Mouse (Mus musculus) frontal cortex, postnatal 10 days (tissue): Measurements from ENCODE around the gene Dst.
"Not testable (repeated sequence)": the region's sequence is repeated elsewhere in the genome, so short reads cannot be mapped to it uniquely, and the experiment has no call there.

ENCODE experiments used
- DNase-seq, 2 experiments: peaks; one replicate each; pipeline ENCODE4 v3.0.0; 2022; ENCODE audit warnings: low spot score in 2 of 2, mixed read lengths in 1 of 2

Dst gene

DNA sequence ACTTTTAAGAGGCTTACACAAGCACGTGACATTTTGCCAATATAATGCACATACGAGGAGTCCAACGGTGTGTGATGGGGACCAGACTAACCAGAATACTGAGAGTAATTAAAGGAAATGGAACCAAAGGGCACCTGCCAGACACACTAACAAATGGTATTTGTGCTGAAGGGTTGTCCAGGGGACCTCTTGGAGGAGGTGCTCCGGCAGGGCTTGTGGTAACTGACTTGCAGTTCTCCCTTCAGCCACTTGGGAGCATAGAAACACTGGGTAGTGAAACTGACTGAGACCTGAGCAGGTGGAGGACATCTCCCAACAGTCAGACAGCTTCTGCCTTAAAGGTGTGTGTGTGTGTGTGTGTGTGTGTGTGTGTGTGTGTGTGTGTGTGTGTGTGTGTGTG, 153.1 kb downstream of the Dst start:
- DNase-seq = peak in 1 of 2 experiments; percentile 58

DNA sequence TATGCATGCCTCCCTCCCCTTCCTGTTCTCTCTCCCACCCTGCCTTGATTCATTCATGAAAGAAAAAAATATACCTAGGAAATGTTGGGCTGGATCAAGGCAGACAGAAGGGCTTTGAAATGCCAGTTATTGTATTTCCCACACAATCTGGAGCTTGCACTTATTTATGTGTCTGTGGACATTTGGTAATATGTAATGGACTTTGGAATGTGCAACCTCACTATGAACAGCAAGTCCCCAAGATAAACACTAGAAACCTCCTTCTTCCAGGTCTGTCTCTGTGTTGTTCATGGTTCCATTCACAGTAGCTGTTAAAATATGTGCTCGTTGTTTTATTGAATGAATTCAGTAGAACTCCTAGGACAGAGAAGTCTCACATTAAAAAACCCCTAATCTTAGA, 153.8 kb downstream of the Dst start:
- DNase-seq = no peak

DNA sequence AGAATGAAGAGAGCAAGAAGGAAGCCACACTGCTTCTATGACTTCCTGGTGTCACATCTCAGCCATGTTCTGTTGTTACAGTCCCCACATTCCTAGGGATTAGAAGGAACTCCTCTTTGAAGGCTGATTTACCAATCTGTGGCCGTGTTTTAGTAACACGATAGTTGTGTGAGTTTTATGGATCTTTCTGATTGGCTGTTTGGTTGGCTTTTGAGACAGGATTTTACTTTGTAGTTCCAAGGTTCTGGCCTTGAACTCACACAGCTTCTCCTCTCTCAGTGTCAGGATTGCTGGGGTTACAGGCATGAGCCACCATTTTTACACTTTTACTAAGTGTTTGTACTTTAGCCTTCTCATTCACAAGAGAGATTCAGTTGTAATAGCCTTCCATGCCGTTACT, 155.9 kb downstream of the Dst start:
- DNase-seq = no peak

DNA sequence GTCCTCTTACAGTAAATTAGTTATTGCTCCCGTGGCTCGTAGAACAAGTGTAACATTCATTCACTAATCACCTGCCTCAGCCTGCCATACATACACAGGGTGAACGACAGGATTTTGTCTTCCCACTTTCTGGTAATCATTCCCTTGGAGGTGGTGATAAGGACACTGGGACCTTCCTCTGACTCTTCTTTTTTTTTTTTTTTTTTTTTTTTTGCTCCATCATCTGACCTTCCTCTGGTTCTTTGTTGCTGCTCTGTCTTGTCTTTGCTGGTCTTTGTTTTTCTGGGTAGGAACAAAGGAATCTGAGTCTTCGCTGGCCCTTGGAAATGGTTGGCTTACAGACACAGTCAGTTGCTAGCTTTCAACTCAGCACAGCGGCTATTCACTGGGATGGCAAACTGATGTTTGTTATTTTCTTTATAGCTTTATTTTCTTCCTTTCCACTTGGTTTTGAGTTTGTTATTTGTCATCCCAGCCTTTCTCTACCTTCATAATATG, 157.6 kb downstream of the Dst start:
- DNase-seq = no peak

DNA sequence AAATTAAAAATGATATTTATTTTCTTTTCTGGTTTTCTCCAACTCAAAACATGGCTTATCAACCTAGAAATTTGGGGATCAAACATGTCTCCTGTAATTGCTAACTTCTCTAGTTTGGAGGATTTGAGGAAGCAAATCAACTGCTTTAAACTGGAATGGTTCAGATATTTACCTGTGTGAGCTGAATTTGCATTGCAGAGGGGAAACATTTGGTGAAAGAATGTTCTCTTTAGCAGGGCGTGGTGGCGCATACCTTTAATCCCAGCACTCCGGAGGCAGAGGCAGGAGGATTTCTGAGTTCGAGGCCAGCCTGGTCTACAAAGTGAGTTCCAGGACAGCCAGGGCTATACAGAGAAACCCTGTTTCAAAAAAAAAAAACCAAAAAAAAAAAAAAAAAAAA, 158.4 kb downstream of the Dst start:
- DNase-seq = not testable (repeated sequence)

DNA sequence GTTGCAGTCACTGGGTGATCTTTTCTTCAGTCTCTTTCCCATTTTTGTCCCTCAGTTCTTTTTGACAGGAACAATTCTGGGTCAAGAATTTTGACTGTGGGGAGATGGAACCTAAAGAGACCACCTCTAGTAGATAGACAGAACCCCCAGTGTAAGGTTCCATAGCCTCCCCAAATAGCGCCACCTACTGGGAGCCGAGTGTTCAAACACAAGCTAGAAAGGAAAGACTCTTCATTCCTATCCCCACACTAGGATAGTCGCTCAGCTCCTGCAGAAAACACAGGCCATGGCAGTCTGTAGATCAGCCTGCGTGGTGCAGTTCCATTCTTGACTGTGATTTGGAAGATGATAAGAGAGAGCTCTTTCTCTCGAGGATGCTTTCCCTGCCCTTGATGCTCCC, 160.3 kb downstream of the Dst start:
- no peak for DNase-seq

DNA sequence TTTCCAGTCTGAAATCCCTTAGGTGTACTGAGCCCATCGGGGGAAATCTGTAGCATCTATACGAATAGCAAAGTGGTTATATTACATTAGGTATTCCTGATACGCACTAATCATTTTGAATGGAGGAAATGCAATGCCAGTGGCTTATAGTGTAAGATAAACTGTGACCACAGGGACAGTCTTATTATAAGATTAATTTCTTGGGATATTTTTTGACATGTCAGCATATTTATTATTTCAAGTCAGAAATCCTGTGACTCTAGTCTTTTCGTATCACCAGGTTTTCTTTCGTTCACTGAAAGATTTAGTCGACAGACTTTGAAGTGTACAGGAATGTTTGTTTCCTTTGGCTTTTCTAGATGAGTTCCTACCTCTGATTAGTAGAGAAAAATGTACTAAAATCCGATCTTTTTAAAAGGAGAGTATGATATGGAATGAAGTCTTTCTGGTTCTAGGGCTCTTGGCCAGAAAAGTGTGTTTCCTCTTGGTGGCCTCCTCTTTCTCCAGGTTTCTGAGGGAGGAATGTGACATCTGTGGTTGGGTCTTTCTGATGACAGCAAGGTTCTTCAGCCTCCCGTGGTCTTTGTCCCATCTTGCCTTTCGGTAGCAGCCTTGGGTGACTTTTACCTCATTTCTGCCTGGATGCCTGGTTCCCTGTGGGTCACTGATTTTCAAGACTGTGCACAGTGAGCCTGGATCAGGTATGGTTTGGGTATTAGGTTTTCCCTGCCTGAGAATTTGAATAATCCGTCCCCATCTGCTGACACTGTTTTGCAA, 161.7 kb downstream of the Dst start:
- no peak for DNase-seq

DNA sequence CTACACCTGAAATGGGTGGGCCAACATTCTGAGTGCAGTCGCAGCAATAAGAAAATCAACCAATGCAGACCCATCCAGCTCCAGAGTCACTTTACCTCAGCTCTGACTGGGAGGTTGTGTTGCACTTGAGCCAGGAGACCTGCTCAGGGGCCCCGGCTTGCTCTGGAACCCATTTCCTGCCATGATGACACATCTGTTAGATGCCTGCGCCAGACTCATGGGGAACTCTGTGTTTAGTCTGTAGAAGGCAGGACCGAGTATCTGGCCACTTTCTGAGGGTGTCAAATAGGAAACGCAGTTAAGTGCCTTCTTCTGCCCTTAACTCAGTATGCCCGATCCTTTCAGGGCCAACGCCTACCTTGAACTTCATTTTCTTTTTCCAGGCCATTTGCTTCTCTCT, 162.4 kb downstream of the Dst start:
- no peak for DNase-seq

DNA sequence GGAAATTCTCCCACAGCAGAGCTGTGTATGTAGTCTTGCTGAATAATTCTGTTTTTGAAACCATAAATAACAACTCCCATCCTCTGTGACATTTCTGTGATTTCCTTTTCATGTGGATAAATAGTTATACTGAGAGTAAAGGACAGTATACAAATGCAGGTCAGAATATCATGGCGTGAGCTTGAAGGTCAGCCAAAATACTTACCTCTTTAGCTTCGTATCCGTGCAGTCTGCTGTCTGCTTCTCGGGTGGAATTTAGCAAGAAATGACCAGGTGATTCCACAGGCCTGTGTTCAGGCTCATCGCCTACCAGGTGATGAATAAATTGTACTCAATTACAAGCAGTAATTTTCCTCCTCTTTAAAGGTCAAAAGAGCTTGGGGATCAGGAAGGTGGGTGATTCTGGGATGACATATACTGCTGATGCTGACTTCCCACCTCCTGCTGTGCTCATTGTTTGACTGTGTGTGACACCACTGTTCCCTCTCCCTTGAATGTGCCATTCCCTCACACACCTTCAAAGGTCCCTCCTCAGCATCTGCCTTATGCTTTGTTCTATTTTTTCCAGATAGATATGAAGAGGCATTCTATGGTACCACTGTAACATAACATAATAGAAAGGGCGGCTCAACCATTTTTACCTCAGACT, 163.1 kb downstream of the Dst start:
- no peak for DNase-seq

DNA sequence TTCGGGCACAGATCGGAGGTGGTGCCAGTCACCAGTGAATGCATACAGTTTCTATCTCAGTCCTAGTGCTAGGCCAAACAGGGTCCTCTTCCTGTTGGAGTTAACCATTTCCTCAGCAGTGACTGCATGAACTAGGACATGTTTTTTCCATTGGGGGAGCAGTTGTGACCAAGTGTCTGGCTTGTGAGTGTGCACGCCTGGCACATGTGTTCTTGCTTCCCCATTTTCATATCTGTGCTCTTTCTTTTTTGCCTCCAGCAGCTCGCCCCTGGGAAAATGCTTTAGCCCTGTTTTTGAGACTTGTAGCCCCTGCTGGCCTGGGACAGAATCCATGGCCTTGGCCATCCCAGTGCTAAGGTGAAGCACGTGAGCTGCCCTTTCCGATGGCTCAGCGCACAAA, 164.2 kb downstream of the Dst start:
- DNase-seq = no peak

DNA sequence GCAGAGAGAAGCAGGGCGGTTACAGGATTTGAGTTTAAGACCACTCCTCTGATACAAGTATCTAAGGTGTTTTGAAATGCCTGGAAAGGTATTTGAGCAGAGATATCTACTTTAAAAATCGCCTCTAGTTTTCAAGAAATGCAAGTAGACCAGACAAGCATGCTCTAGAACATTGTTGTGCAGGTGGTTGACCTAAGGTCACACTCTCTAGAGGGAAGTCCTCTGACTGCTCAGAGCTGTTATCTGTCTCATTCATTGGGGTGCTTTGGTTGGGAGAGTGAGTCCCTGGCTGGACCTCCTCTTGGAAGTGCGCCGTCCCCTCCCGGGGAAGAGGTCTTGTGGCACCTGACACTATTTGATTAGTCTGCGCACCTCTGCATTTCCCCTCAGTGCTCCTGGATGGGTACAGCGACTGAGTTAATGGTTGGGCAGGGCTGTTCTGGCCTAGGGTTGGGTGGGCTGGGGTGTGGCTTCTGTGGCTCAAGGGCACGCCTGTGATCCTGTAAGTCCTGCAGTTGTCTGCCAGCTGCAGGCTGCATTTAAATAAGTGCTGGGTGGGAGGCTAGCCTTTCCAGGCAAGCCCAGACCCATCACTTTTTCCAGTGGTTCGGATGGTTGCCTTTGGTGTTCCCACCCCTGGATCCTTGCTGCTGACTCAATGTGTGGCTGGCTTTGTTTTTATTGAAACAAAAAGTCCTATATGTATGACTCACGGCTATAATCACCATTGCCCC, 165.6 kb downstream of the Dst start:
- no peak for DNase-seq

DNA sequence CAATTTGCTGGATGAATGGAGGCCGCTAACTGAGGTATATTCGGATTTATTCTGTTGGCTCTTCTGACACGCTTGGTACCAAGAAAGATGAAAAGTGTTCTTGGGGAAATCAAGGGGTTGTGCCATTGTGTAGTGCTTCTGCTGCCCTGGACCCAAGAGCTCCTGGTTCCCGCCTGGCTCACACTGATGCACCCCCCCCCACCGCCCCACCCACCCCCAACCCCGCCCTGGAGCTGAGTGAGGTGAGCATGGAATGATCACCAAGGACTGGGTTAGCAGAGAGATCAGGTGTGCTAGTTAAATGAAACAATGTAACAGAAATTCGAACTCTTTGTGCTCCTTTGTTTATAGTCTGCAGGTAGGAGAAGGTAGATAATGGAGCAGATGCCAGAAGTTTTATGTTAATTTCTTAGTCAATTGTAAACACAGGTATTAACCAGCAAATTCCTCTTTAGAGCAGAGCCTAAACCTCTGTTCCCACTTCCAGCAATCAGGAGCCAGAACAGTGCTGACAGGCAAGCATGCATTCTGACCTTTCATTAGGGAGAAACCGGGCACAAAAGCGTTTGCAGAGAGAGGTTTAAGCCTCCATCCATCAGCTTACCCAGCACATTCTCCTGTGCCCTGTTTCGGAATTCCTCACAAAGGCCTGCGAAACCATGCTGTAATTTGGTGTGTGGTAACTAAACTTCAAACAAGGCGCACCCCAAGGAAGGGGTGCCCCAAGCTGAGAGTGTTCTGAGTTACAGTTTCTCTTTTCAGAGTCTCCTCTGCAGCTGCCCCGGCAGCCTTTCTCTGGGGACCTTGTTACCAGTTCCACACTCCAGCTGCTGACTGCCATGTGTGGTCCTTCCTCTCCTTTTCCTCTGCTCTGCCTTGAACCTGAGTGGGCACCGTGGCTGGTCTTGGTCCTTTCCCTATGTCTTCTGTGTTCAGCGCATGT, 166.5 kb downstream of the Dst start:
- no peak for DNase-seq

DNA sequence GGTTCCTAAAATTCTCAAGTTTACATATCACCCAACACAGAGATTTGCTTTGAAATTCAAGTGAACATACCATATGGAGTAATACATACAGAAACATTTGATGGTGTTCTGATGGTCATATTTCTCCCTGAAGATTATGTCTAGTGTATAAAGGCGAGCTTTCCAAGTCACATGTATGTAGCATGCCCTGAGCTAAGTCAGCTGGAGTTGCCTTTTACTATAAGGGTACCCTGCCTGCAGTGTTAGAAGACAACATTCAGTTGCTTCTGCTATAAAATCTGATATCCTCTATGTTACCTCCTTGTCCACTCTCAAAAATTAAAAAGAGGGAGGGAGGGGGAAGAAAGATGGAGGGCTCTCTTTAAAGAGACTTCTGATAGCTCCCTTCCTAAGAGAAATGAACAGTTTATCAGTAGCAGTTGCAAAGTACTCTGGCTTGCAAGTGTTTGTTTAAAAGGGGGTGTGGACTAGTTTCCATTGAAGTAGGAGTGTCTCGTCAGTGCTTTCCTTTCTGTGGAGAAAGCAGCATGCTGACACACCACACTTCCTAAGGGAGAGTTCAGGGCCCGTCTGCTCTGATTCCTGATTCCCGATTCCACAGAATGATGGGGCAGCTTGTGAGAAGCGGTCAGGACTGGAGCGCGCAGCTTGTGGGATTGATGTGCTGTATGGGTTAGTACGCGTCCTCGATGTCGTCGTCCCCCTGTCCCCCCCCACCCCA, 168.8 kb downstream of the Dst start:
- no peak for DNase-seq

DNA sequence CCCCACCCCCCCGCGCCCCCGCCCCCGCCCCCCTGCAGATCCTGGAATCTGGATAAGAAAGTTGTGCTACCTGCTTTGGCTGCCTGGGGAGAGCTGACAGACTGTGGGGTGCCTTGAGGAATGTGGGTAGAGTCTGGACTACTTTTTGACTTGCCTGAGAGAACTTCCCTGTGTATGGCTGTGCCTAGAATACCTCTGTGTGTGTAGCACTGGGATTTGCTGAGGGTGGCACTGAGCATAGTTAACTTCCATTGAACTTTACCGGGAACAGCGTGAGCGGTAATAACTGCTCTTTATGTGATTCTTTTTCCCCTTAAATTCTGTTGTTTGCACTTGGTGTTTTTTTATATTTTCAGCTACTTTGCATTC, 169.4 kb downstream of the Dst start:
- DNase-seq = no peak

DNA sequence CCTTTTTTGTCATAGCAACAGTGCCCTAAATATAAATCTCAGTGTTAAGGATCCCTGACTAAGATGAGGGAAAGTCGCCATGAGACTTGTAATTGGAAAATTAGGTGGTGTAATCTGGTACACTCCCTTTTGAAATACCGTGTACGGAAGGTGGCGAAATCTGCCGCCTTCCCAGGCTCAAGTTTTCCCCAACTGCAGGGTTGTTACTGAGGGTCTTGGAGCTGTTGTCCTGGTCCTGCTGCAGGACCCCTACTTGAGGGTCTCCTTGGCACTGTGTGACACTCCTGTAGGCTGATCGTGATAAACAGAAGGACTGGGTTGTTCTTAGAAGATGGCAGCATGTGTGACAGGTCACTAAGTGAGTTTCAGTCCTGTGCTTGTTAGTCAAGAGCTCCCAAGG, 169.9 kb downstream of the Dst start:
- no peak for DNase-seq

DNA sequence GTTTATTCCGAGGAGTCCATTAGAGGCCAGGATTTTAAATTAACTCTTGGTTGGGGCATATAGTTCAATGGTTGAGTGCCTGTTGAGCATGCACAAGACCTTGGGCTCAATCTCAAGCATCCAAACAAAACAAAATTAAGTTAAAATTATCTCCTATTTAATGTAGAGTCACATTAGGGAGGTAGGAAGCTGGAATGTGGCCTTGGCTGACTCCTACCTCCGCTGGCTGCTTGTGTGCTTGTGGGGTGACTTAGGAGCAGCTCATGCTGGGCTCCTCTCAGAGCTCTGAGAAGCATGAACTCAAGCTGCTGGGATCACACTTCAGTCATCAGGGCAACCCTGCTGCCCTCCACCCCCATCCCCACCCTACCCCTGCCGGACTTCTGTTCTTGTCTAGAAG, 181.0 kb downstream of the Dst start:
- no peak for DNase-seq

DNA sequence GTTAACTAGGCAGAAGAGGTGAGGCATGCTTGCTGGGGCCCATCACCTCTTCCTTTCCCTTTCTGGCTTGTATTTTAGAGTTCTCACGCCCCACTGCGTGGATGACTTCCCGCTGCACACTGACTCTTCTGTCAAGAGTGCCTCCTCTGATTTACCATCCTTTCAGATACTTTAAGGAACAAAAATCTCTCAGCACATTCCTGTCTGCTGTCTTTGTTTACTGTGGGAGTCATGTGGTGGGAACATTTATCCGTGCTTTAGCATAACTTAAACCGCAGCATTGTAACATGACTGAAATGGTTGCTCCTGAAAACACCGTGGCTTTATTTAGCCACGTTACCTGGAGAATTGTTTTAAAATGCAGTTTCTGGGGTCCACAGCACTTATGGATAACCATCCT, 182.7 kb downstream of the Dst start:
- no peak for DNase-seq

DNA sequence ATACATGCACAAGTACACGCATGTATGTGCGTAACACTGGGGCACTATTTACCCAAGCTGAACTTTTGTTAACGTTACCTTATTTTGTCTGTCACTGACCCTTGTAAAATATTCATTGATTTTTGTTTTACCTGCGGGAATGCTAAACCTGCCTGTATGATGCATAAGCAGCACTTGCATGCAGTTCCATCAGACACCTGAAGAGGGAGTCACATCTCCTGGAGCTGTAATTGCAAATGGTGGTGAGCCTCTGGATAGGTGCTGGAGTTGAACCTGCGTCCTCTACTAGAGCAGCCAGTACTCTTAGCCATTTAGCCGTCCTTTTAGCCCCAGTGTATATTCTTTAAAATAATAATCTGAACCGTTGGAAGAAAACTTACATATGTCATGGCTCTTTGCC, 185.6 kb downstream of the Dst start:
- DNase-seq = no peak

DNA sequence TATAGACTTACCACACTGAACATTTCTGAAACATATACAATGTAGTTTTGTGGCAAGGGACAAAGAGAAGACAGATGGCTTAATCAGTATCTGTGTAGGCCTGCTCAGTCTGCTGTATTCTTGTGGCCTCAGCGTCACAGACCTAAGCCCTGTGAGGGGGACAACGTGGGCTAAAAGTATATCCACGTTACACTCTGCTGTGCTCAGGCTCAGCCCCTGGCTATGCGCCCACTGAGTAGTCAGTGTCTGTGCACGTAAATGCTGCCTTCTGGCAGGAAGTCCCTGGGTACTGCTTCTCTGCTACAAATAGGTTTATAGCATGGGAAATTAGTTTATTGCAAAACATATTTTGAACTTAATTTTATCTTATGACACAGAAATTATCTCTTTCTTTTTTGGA, 186.3 kb downstream of the Dst start:
- DNase-seq = no peak

DNA sequence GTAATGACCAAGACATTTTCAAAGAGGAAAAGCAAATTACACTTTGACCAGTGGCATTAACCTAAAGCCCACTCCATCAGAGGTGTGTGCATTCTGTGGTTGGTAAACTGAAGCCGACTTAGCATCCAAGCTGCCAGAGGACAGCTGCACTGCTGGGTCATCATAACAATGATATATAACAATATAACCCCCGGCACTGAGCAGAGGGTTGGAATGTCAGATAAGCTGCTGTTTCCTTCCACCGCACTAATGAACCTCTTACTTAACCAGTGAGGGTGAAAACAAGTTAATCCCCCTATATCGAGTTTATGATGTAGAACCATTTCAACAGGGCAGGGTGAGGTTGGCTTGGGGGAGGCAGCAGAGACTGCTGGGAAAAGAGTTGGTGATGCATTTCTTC, 187.1 kb downstream of the Dst start:
- no peak for DNase-seq

DNA sequence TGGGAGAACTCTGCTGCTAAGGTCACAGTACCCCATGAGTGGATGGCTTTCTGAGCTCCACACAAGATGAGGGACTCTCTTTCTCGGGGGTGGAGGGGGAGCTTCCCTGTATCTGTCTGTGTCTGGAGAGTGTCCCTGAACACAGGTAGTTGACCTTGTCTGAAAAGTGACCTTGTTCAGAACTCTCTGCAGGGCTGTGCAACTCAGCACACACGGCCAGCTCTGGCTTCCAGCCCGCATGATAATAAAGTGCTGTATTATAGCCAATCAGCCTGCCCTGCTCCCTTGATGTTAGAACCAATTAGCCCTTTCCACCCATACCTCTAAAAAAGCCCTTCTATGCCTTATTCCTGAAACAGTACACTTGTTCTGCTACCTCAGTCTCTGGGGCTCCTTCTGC, 188.9 kb downstream of the Dst start:
- no peak for DNase-seq
